Mouse (Mus musculus) limb, embryonic 11.5 days (tissue): Measurements from ENCODE around the gene Mgea5. TPM values are rescaled to one million over a fixed set of nuclear protein-coding genes. Genes with fewer than 3 reads are reported as not detected.

Experiments used
- ATAC-seq: fragments of 200-750 bp; cut with Nextera tagmentation; 2 replicates; pipeline ENCODE4 v1.8.0; 2017; ENCODE audit warnings: low read depth; ENCODE audit not compliant: insufficient number of reproducible peaks, low FRiP score, low TSS enrichment
- DNase-seq: peaks from one replicate; pipeline ENCODE4 v3.0.0-alpha.2; 2015; ENCODE audit warnings: low spot score
- H3K27ac ChIP-seq: fragments of 300-500 bp; sonication (generic); replicated peaks from 2 replicates; pipeline ENCODE4 v1.5.1; 2014; ENCODE audit warnings: low read depth, mild to moderate bottlenecking, low read length
- H3K27me3 ChIP-seq: fragments of 300-500 bp; sonication (generic); 2 replicates; pipeline ENCODE4 v1.6.1; 2014; ENCODE audit warnings: mild to moderate bottlenecking, low read length, mixed read lengths; ENCODE audit not compliant: control insufficient read depth, insufficient read depth
- H3K36me3 ChIP-seq: fragments of 300-500 bp; sonication (generic); 2 replicates; pipeline ENCODE4 v1.6.1; 2014; ENCODE audit warnings: mild to moderate bottlenecking, low read length, moderate library complexity, mixed read lengths; ENCODE audit not compliant: control insufficient read depth, insufficient read depth
- H3K4me1 ChIP-seq: fragments of 300-500 bp; sonication (generic); 2 replicates; pipeline ENCODE4 v1.6.1; 2014; ENCODE audit warnings: low read length, mixed read lengths; ENCODE audit not compliant: control insufficient read depth, insufficient read depth
- H3K4me2 ChIP-seq: fragments of 300-500 bp; sonication (generic); 2 replicates; pipeline ENCODE4 v1.6.1; 2014; ENCODE audit warnings: low read depth, mild to moderate bottlenecking, moderate library complexity; ENCODE audit not compliant: severe bottlenecking
- H3K4me3 ChIP-seq: fragments of 300-500 bp; sonication (generic); 2 replicates; pipeline ENCODE4 v1.5.1; 2014; ENCODE audit warnings: low read depth, low read length
- H3K9ac ChIP-seq: fragments of 300-500 bp; sonication (generic); 2 replicates; pipeline ENCODE4 v1.6.1; 2014; ENCODE audit warnings: mild to moderate bottlenecking, low read length
- H3K9me3 ChIP-seq: fragments of 300-500 bp; sonication (generic); 2 replicates; pipeline ENCODE4 v1.6.1; 2016; ENCODE audit warnings: low read length; ENCODE audit not compliant: control insufficient read depth
- WGBS: fragments of 180-500 bp; shearing (Covaris S2); extraction: QIAGEN DNeasy Blood & Tissue Kit; methylation state at CpG from one replicate; pipeline ENCODE4 v1.1.7; 2014; 5-methylcytosine and 5-hydroxymethylcytosine counted together
- polyA plus RNA-seq: library from polyadenylated mRNA; unstranded; fragments of >200 nt; fragmentation: Nextera tagmentation; extraction: Ambion mirVana; gene quantifications from 2 replicates; pipeline ENCODE4 v1.2.1, GENCODE M21; 2014

The Mgea5 gene
- polyA plus RNA-seq, 1 experiment from 2014 or later: 65.5 TPM

- WGBS: 86% methylated on average over 6 of the region's 6 CpGs
- Histone ChIP-seq H3K27me3 (no peaks in the 10 kb centered on the region), H3K27ac (no peak overlapping the region)
Observed at GRCm38 (mm10) chr19:45792404-45792803, 8.8 kb upstream of the Mgea5 start.

GRCm38 (mm10) chr19:45789888-45790874 is 6.5 kb upstream of the Mgea5 start:
- H3K27ac ChIP-seq: no peak overlapping the region

More at GRCm38 (mm10) chr19:45792404-45792803, 8.8 kb upstream of the Mgea5 start:
- H3K36me3 ChIP-seq: no peaks in the 10 kb centered on the region
- ATAC-seq (no peak), DNase-seq (no peak)
- no peaks in the 10 kb centered on the region for H3K9me3 ChIP-seq
- no peak overlapping the region for H3K4me2 ChIP-seq
- peaks cover 8% of the 10 kb centered on the region; the same call in 1 of the 2 replicates for H3K4me1 ChIP-seq
- H3K4me3 ChIP-seq: no peak overlapping the region
- H3K9ac ChIP-seq: no peak overlapping the region

GRCm38 (mm10) chr19:45789365-45789764 is 5.7 kb upstream of the Mgea5 start:
- Histone ChIP-seq H3K4me1 (no peaks in the 10 kb centered on the region), H3K9ac (no peak overlapping the region), H3K4me2 (no peak overlapping the region), H3K4me3 (no peak overlapping the region), H3K9me3 (no peaks in the 10 kb centered on the region), H3K27me3 (no peaks in the 10 kb centered on the region), H3K27ac (no peak overlapping the region), H3K36me3 (no peaks in the 10 kb centered on the region)
- ATAC-seq (no peak), DNase-seq (no peak)
- 62% methylated on average over 7 of the region's 7 CpGs for WGBS

More at GRCm38 (mm10) chr19:45789888-45790874, 6.5 kb upstream of the Mgea5 start:
- Histone ChIP-seq H3K4me3 (no peak overlapping the region), H3K9me3 (no peaks in the 10 kb centered on the region), H3K9ac (no peak overlapping the region), H3K4me2 (no peak overlapping the region), H3K27me3 (no peaks in the 10 kb centered on the region), H3K36me3 (no peaks in the 10 kb centered on the region), H3K4me1 (no peaks in the 10 kb centered on the region)
- DNase-seq (no peak), ATAC-seq (no peak)
- WGBS: 74% methylated on average over 12 of the region's 13 CpGs

GRCm38 (mm10) chr19:45788337-45788736 is 4.7 kb upstream of the Mgea5 start:
- Histone ChIP-seq H3K36me3 (no peaks in the 10 kb centered on the region), H3K4me3 (no peak overlapping the region), H3K4me2 (no peak overlapping the region), H3K9ac (no peak overlapping the region), H3K27me3 (no peaks in the 10 kb centered on the region), H3K4me1 (no peaks in the 10 kb centered on the region), H3K9me3 (no peaks in the 10 kb centered on the region), H3K27ac (no peak overlapping the region)
- WGBS: 74% methylated on average over 4 of the region's 4 CpGs
- no peak for DNase-seq
- no peak for ATAC-seq

- Histone ChIP-seq H3K36me3 (no peaks in the 10 kb centered on the region), H3K27ac (no peak overlapping the region), H3K9ac (no peak overlapping the region), H3K4me2 (no peak overlapping the region), H3K9me3 (no peaks in the 10 kb centered on the region), H3K4me1 (no peaks in the 10 kb centered on the region), H3K4me3 (no peak overlapping the region), H3K27me3 (no peaks in the 10 kb centered on the region)
- DNase-seq (no peak), ATAC-seq (no peak)
- 79% methylated on average over 3 of the region's 3 CpGs for WGBS
Observed at GRCm38 (mm10) chr19:45787450-45787849, 3.8 kb upstream of the Mgea5 start.

- Histone ChIP-seq H3K27ac (no peak overlapping the region), H3K4me3 (no peak overlapping the region), H3K4me2 (no peak overlapping the region), H3K27me3 (no peaks in the 10 kb centered on the region), H3K4me1 (peaks cover 4% of the 10 kb centered on the region; the same call in 1 of the 2 replicates), H3K9me3 (no peaks in the 10 kb centered on the region), H3K9ac (no peak overlapping the region), H3K36me3 (no peaks in the 10 kb centered on the region)
- ATAC-seq (no peak), DNase-seq (no peak)
- 74% methylated on average over 3 of the region's 3 CpGs for WGBS
Observed at GRCm38 (mm10) chr19:45785470-45785869, 1.8 kb upstream of the Mgea5 start.

- Histone ChIP-seq H3K36me3 (peaks cover 6% of the 10 kb centered on the region; the same call in 1 of the 2 replicates), H3K9me3 (no peaks in the 10 kb centered on the region), H3K4me3 (peak overlapping the region; percentile 100), H3K9ac (peak overlapping the region; percentile 68), H3K27ac (no peak overlapping the region), H3K4me2 (peak overlapping the region; percentile 54), H3K27me3 (no peaks in the 10 kb centered on the region), H3K4me1 (peaks cover 4% of the 10 kb centered on the region; the same call in 1 of the 2 replicates)
- 37% methylated on average over 17 of the region's 17 CpGs for WGBS
- DNase-seq (no peak), ATAC-seq (no peak)
Observed at GRCm38 (mm10) chr19:45783933-45784576, 418 bp upstream of the Mgea5 start.

- H3K36me3 ChIP-seq: peaks cover 9% of the 10 kb centered on the region; the same call in 1 of the 2 replicates
- peak overlapping the region; percentile 94 for H3K27ac ChIP-seq
- H3K4me3 ChIP-seq: peak overlapping the region; percentile 100
- peak; percentile 54 for ATAC-seq
- peak overlapping the region; percentile 93 for H3K9ac ChIP-seq
- peaks cover 4% of the 10 kb centered on the region; the same call in 1 of the 2 replicates for H3K4me1 ChIP-seq
- no peaks in the 10 kb centered on the region for H3K27me3 ChIP-seq
- peak; percentile 80 for DNase-seq
- under 1% methylated on average over 36 of the region's 36 CpGs for WGBS
- peak overlapping the region; percentile 62 for H3K4me2 ChIP-seq
- H3K9me3 ChIP-seq: no peaks in the 10 kb centered on the region
Observed at GRCm38 (mm10) chr19:45782315-45783001, 1.2 kb downstream of the Mgea5 start.
